Mouse (Mus musculus): ENCODE data around the gene H6pd.

The H6pd gene

GRCm38 (mm10) chr4:150019741-150020380, 11.0 kb upstream of the H6pd start:
- no peak for DNase-seq (ENCODE audit: low read depth)

GRCm38 (mm10) chr4:150015436-150015835, 6.6 kb upstream of the H6pd start:
- DNase-seq (ENCODE audit: low read depth): no peak

DNA sequence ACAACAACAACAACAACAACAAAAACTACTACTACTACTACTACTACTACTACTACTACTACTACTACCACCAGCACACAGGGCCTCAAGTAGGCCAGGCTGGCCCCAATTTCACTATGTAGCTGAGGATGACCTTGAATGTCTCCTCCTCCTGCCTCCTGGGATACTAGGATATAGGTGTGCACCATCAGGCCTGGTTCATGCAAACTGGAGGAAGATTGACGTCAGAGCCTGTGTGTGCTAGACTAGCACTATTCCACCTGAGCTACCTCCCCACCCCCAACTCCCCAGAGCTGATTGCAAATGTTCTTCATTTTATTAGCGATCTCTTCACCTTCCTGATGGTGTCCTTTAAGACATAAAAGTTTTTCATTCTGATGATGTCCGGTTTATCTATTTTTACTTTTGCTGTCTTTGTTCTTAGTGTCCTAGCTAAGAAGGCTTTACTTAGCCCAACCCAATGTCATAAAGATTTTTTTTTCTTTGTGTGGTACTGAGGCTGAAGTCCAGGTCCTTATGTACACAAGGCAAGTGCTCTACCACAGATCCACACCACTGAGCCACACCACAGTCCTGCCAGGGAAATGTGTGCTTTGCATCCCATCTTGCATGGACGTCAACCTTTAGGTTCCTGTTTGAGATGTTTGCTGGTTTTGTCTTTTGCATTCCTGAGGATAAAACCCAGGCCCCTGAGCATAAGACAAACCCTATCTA, 5.7 kb upstream of the H6pd start:
- no peak for DNase-seq (ENCODE audit: low read depth)

- DNase-seq (ENCODE audit: low read depth): no peak
These were observed 5.0 kb upstream of the H6pd start for GRCm38 (mm10) chr4:150013805-150014204.

GRCm38 (mm10) chr4:150013186-150013690, 4.4 kb upstream of the H6pd start:
- no peak for DNase-seq (ENCODE audit: low read depth)

DNA sequence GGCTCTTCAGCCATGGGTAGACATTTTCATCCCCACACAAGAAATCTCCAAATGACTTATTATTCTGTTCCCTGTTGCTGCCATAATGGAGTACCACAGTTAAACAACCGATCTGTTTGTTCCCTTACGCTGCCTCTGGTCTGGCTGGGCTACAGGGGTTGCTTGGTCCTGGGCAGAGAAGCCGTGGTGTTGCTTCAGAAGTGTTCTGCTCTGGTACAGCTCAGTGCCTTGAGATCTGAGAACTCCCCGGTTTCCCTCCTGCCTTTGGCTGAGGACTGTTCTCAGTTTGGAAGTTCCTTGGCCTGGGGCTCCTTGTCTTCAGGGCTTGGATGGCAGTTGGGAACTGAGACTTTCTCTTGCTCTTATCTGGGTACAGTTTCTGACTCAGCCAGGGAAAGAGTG, 3.5 kb upstream of the H6pd start:
- no peak for DNase-seq (ENCODE audit: low read depth)

DNA sequence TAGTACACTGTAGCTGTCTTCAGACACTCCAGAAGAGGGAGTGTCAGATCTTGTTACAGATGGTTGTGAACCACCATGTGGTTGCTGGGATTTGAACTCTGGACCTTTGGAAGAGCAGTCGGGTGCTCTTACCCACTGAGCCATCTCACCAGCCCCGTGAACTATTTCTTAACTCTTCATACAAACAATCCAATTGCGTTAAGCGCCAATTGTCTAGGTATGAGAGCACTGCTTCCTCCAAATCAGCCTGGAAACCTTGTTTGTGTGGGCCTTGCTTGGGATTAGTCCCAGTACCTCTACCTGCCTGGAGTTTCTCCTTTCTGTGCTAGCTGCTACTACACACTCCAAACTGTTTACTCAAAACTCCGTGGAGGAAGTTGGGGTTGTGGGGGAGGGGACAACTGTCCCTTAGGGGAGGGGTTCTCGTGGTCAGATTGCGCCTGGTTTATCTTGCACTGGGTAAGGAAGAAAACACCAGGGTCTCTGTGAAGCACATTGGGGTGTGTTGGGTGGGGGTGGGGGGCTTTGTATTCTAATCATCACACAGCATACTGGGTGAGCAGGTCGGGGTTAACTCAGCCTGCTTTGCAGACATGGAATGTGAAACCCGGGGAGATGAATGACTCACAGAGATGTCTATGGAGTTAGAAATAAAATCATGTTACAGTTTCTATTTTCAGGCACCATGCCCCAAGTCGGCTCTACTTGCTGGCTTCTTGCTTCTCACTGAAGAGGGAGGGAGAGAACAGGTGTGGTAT, 2.9 kb upstream of the H6pd start:
- DNase-seq (ENCODE audit: low read depth): no peak

DNA sequence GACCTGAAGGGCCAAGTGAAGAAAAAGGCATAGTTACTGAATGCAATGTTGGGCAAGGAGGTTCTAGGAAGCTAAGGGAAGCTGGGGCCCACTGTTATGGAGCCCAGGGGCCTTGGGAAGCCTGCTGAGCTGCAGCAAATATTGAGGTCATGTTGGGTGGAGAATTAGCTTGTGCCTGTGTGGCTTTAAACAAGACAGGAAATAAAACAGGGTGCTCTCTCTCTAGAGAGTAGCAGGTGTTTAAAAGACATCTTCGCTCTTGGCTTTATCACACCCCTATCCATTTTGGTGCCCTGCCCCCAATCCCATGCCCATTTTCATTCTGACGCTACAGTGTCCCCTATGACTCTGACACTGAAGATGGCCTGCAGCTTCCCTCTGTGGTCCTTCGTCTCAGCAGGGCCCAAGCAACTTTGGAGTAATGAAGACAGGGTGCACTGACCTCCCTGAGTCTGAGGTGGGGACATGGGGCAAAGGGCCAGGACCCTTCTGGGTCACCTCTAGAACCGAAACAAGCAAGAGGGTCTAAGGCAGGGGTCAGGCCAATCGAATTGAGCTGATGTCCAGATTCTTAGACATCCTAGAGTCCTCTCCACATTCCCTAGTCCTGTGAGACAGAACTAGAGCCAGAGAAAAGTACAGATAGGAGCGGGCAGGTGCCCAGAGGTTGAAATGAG, 1.4 kb upstream of the H6pd start:
- DNase-seq (ENCODE audit: low read depth): peak; percentile 41

GRCm38 (mm10) chr4:150009587-150009930, 736 bp upstream of the H6pd start:
- DNase-seq (ENCODE audit: low read depth): no peak

DNA sequence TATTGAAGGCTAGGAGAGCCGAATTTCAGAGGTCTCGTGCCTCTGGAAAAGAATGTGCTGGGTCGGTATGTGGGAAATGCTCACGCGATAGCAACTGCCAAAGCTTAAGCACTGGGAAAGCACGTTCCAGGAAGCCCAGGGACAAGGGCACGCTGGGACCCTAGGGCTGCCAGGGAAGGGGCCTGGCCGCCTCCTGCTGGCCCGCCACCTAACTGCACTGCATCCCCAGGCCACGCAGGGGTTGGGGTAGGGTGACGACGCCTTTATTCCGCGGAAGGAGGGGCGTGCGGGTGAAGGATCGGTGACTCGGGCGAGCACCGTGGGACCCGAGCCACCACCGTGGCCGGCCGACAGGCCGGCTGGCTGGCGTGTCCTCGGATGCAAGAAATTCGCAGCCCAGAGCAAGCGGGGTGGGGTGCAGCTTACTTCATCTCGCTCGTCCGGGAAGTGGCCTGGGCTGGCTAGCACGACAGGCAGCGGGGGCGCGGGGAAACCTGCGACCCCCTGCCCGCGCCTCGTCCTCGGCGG, 434 bp downstream of the H6pd start:
- peak; percentile 86 for DNase-seq (ENCODE audit: low read depth)

GRCm38 (mm10) chr4:150007444-150007843, 1.4 kb downstream of the H6pd start:
- no peak for DNase-seq (ENCODE audit: low read depth)

DNA sequence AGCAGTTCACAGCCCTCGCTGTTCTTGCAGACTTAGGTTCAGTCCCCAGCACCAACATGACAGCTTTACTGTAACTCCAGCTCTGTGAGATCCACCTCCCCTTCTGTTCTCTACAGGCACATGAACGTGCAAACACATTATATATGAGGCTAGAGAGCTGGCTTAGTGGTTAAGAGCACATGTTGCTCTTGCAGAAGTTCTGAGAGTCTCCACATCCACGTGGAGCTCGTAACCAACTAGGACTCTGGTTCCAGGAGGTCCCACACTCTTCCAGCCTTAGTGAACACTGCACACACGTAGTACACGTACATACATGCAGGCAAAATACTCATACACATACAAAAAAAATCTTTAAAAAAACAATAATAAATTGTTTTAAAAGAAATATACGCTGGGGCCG, 1.8 kb downstream of the H6pd start:
- DNase-seq (ENCODE audit: low read depth): no peak

GRCm38 (mm10) chr4:150006122-150006854, 2.5 kb downstream of the H6pd start:
- no peak for DNase-seq (ENCODE audit: low read depth)

GRCm38 (mm10) chr4:150005231-150005630, 3.6 kb downstream of the H6pd start:
- no peak for DNase-seq (ENCODE audit: low read depth)

- DNase-seq (ENCODE audit: low read depth): no peak
These were observed 5.2 kb downstream of the H6pd start for GRCm38 (mm10) chr4:150003641-150004040.

GRCm38 (mm10) chr4:150003021-150003580, 5.7 kb downstream of the H6pd start:
- DNase-seq (ENCODE audit: low read depth): no peak

DNA sequence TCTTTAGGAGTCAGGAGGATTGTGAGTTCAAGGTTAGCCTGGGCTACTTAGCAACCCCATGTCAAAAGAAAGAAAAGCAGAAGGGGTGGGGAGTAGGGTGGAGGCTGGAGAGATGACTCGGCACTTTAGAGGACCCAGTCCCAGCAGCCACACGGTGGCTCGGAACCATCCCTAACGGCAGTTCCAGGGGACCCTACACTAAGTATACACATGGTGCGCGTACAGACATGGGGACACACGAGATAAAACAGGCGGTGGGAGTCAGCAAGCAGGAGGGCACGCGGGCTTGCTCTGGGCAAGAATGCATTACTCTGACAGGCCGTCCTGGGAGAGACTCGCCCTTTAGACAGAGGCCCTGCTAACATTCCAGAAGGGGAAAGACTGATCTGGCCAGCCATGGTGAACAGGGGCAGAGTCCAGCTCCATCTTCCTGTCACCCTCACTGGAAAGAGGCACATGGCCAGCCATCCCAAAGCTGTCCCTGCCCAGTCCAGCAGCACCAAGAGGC, 6.7 kb downstream of the H6pd start:
- DNase-seq (ENCODE audit: low read depth): no peak

DNA sequence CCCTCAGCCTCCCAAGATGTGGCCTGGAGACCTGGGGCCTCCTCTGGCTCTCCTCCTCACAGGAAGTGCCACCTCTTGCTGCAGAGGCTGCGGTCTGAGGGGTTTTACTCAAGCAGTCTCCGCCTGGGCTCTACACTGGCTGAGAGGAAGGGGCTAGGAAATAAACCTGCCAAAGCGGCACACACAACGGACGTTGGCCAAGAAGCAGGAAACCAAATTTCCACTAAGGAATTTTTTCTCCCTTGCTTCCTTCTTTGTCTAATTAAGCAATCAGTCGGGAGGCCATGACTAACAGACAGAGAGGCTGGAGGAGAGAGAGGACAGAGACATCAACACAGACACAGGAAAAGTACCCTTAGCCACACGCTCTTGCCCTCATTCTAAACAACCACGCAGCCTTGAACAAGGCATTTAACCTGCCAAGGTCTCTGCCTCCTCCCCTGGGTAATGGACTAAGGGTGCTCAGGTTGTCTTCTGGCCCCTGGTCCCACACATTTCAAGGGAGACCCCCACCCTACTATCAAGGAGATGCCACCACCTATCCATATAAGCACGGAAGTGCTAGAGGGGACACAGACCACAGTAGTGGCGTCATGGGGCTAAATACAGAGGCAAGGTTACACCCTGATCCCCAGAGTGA, 7.5 kb downstream of the H6pd start:
- peak; percentile 56 for DNase-seq (ENCODE audit: low read depth)

DNA sequence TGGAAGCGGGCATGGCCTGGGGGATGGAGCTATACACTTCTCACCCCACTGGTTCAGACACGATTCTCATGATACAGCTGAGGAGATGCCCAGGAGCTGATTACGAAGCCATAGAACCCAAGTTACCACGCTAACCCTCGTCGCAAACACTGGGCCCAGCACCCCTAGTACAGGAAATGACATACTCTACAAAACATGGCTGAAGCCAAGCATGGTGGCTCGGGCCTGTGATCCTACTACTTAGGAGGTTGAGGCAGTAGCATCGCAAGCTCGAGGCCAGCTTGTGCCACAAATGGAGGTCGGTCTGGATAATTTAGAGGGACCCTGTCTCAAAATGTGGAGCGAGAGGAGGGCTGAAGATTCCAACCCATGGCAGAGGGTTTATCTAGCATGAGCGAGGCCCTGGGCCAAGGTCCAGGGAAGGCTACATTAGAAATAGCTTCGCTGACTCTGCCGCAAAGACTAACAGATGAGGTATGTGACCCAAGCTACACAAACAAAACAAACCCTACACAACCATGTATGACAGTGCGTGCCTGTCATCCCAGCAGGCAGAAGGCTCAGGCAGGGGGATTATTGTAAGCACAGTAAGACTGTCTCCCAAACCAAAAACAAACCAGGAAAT, 8.8 kb downstream of the H6pd start:
- DNase-seq (ENCODE audit: low read depth): no peak

GRCm38 (mm10) chr4:149999510-149999900, 9.3 kb downstream of the H6pd start:
- no peak for DNase-seq (ENCODE audit: low read depth)
